Mouse (Mus musculus) urinary bladder, postnatal 10 days (tissue): ENCODE results near the gene Misp.
A peak's percentile ranks its signal among the peaks of the same experiment; 100 is the strongest.

Source experiments
- DNase-seq: peaks from one replicate; pipeline ENCODE4 v3.0.0; 2022; ENCODE audit warnings: low spot score

The Misp gene

GRCm38 (mm10) chr10:79820782-79821181 lies at the start of gene Misp:
Gene Misp, plus strand, starts transcription at chr10:79820989.
- DNase-seq, result no peak

GRCm38 (mm10) chr10:79772320-79772719 lies 48.5 kb upstream of the Misp start:
- DNase-seq, result no peak

GRCm38 (mm10) chr10:79773208-79773607 lies 47.6 kb upstream of the Misp start:
- DNase-seq, result no peak

- no peak for DNase-seq
These were observed 46.1 kb upstream of the Misp start for GRCm38 (mm10) chr10:79774486-79775279.

- no peak for DNase-seq
These were observed 43.7 kb upstream of the Misp start, which contains the start of gene Fstl3 for GRCm38 (mm10) chr10:79777103-79777531. Gene Fstl3, plus strand, starts transcription at chr10:79777272.

GRCm38 (mm10) chr10:79778006-79778405 lies 42.8 kb upstream of the Misp start:
- no peak for DNase-seq

DNA sequence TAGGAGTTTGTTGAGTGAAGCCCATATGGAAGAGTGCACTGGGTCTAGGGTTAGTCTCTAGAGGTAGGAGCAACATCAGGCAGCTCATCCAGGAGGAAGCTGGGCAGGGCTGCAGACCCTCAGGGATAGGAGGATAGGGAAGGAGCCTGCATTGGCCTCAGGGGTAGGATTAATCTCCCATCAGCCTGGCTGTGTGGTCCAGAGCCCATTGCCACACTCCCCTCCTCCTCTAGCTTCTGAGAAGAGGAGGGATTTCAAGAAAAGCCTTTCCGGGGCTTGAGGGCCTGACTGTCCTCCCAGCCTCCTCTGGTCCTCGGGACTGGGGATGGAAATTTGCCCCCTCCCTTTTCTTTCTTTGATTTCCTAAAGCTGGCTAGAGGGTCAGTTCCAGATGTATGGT lies 41.6 kb upstream of the Misp start:
- DNase-seq, result no peak

GRCm38 (mm10) chr10:79779784-79780663 lies 40.8 kb upstream of the Misp start:
- DNase-seq, result peak; percentile 93

DNA sequence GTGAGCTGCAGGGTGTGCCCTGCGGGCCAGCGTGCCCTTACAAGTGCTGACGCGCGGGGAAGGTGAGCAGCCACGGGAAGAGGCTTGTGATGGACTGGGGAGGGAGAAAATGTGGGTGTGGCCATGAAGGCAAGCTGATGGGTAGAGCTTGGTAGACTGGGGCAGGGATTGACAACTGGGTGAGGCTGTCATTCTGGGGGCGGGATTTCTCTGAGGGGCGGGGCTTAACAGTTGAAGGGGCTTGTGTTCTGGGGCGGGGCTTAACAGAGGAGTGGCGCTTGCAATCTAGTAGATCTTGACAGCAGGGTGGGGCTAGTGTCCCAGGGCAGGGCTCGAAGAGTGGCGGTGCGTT lies 40.1 kb upstream of the Misp start:
- DNase-seq, result no peak

- no peak for DNase-seq
These were observed 39.6 kb upstream of the Misp start for GRCm38 (mm10) chr10:79781139-79781538.

DNA sequence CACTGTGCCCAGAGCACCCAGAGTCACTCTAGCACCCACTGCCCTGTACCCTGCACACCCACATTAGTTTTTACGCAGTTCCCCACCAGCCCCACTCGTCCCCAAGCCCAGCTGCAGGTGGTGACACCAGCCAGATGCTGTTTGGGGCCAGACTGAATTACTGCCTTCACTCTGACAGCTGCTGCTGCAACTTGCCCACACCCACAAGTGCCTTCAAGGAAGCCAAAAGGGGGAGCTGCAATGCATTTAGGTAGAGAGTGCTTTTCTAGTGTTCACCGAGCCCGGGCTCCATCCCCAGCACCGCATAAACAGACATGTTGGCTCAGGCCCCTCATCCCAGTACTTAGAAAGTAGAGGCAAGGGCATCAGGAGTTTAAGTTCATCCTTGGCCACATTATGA lies 38.8 kb upstream of the Misp start:
- no peak for DNase-seq

DNA sequence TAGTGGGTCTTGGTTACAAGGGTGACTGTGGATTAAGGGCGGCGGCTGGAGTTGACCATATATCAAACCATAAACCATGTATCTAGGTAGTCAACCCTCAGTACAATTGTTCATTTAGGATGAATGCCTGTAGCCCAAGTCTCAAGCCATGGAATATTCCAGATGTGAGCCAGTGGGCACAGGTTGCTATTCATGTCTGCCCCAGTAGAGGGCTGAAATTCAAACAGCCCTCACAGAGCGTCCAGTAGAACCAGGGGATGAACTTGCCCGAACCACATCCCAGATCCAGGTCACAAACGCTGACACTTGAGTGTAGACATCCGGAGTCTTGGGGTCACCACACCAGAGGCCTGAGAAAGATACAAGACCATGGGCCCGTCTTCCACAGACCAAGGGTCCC lies 37.7 kb upstream of the Misp start:
- DNase-seq, result no peak

DNA sequence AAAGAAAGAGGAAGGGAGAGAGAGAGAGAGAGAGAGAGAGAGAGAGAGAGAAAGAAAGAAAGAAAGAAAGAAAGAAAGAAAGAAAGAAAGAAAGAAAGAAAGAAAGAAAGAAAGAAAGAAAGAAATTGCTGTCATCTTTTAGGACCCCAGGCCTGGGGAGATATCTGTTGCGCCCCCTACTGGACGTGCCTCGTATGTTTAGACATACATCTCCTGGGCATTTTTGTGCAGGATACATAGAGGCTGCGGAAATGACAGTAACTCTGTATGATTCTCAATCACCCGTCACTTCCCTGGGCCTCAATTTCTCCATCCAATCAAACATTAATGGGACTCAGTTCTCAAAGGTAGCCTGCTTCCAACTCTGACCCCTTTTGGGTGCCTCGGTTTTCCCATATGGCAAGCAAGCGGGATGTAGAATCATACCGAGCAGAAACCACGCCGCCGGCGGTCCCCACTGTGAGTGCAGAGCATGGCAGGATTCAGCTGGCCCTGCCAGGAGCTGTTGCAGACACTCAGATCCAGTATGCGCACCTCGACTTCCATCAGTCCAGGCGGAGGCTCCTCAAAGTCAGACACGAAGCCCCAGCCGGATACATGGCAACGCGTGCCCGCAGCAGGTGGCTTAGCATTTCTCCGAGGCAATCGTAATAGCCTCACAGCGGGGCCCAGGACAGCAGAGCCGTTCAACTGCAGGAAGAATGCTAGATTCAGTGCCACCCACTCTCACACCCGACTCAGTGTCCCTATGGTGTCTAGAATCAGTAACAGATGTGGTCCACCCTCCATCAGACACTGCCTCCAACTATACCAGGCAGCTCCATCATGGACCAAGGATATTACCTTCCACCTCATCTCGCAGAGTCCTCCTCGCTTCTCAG lies 36.6 kb upstream of the Misp start:
- no peak for DNase-seq

GRCm38 (mm10) chr10:79788386-79789158 lies 32.2 kb upstream of the Misp start:
- DNase-seq, result no peak

DNA sequence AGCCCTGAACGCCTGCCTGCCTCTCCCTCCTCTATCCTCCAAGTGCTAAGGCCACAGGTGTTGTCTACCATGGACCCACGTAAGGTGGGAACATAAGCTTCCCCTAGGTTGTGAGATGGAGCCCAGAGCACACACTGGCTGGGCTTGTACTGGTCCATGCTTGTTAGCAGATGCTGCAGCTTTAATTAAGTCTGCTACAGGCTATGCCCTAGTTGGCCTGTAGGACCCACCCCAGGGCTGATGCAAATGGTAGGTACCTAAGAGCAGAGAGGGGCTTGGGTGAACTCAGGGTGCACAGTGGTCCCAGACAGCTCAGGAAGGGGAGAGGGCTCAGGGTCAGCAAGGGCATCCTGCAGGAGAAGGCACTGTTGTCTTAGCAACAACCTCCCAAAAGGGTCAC lies 31.2 kb upstream of the Misp start:
- DNase-seq, result no peak

GRCm38 (mm10) chr10:79790861-79791260 lies 29.9 kb upstream of the Misp start, which contains the start of gene Prss57:
Gene Prss57, minus strand, starts transcription at chr10:79790961.
- no peak for DNase-seq

DNA sequence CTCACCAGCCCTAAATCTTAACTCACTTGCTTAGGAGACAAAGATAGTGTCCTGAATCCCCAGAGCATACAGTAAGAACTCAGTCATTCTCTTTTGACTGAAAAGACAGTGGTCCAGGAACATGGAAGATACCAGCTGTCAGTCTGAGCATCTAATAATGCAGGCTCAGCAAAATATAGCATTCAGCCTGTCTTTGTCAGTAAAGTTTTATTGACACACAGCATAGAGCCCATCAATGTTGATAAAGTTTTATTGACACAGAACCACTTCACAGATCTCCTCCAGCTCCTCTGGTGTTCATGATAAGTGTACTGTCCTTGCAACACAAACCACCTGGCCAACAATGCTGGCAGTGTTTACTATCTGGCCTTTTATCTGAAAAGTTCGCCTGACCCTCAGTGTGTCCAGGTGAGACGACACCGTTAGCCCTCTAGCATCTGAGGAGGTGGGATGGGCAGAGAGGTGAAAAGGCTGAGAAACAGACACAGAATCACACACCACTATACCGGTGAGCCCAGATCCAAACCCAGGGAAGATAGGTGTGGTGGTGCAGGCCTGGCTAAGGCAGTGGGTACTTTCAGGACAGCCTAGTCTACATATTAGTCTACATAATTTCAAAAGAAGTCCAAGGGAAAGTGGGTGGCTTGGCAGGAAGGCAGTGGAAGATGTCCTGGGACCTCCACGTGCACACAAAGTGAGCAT lies 28.3 kb upstream of the Misp start:
- DNase-seq, result no peak

- no peak for DNase-seq
These were observed 27.6 kb upstream of the Misp start, which contains the start of gene Palm for GRCm38 (mm10) chr10:79793051-79793737. Gene Palm, plus strand, starts transcription at chr10:79793572.

GRCm38 (mm10) chr10:79793738-79794490 lies 26.9 kb upstream of the Misp start:
- no peak for DNase-seq
